Mouse (Mus musculus) embryonic fibroblast, embryonic 13.5 days (primary cell): ENCODE data around the gene Myoz2.

ENCODE experiments used
- CTCF ChIP-seq: IDR thresholded peaks from 2 replicates; pipeline ENCODE4 v1.5.1; 2011; ENCODE audit warnings: mild to moderate bottlenecking, control low read depth, low read length, moderate library complexity, borderline replicate concordance; ENCODE audit not compliant: insufficient read depth
- POLR2A ChIP-seq: IDR thresholded peaks from 2 replicates; pipeline ENCODE4 v1.6.1; 2011; ENCODE audit warnings: low read depth, mild to moderate bottlenecking, control low read depth, low read length, moderate library complexity

- TF ChIP-seq CTCF: no peak
- no peak for TF ChIP-seq POLR2A
Observed at GRCm38 (mm10) chr3:123009417-123009816, 25.4 kb downstream of the Myoz2 start.
